Mouse (Mus musculus) E14TG2a.4 (cell line): ENCODE results near the gene Sntg2.

ENCODE experiments used
- H3K27me3 ChIP-seq: 2 replicates; pipeline ENCODE4 v1.6.1; 2014; ENCODE audit warnings: low read length, control low read depth; ENCODE audit not compliant: insufficient read depth
- H3K36me3 ChIP-seq: 2 replicates; pipeline ENCODE4 v1.6.1; 2014; ENCODE audit warnings: low read length, control low read depth; ENCODE audit not compliant: insufficient read depth
- H3K4me1 ChIP-seq: replicated peaks from 2 replicates; pipeline ENCODE4 v1.6.1; 2014; ENCODE audit warnings: low read depth, low read length, control low read depth
- H3K4me3 ChIP-seq: replicated peaks from 2 replicates; pipeline ENCODE4 v1.5.1; 2014; ENCODE audit warnings: mild to moderate bottlenecking, low read length
- H3K9me3 ChIP-seq: 2 replicates; pipeline ENCODE4 v1.6.1; 2014; ENCODE audit warnings: low read length, control low read depth
- CTCF ChIP-seq: conservative IDR thresholded peaks from 2 replicates; pipeline ENCODE4 v1.5.1; 2014; ENCODE audit warnings: low read length
- NANOG ChIP-seq: IDR thresholded peaks from 2 replicates; pipeline ENCODE4 v1.6.1; 2014; ENCODE audit warnings: borderline replicate concordance, low read length, mixed read lengths
- POU5F1 ChIP-seq: IDR thresholded peaks from 2 replicates; pipeline ENCODE4 v1.6.1; 2014; ENCODE audit warnings: low read length, borderline replicate concordance

Sntg2 gene

DNA sequence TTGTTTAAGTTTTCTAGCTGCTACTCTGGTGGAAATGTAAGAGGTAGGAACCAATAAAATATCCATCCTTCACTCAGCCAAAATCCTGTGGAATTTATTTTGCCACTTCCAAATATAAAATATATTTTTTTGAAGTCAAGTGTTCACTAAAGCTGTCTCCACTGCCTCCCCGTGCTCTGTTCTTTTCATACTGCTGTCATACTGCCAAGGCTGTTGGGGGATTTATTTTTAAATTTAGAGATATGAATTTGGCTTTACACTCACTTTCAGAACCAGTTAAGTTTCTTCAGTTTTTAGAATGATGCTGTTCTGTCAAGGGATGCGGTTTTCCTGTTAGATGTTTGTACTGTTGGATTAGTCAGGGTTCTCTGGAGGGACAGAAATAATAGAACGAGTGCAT lies 204.7 kb downstream of the Sntg2 start:
- Histone ChIP-seq H3K9me3 (no peaks in the 10 kb centered on the region), H3K27me3 (no peaks in the 10 kb centered on the region), H3K4me1 (no peaks in the 10 kb centered on the region), H3K4me3 (no peak overlapping the region), H3K36me3 (no peaks in the 10 kb centered on the region)
- TF ChIP-seq POU5F1 (no peak), NANOG (no peak), CTCF (no peak)

DNA sequence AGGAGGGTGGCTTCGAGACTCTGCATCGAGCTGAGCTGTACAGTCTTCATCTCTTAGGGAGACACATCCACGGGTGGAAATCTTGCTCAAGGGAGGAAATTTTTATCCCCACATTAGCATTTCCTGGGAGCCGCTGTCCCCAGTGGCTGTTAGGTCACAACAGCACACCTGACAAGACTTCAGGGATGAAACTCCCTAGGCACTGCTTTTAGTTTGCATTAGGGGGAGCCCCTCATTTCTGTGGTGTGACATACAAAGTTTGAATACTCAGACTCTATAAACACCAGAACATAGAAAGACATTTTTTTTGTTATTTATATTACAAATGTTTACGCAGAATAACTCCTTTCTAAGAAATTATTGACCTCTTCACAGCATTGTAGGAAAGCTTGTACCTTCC lies 208.6 kb downstream of the Sntg2 start:
- H3K27me3 ChIP-seq: no peaks in the 10 kb centered on the region
- H3K36me3 ChIP-seq: no peaks in the 10 kb centered on the region
- H3K9me3 ChIP-seq: no peaks in the 10 kb centered on the region
- no peaks in the 10 kb centered on the region for H3K4me1 ChIP-seq
- H3K4me3 ChIP-seq: no peak overlapping the region
- TF ChIP-seq POU5F1 (no peak), CTCF (no peak), NANOG (no peak)

GRCm38 (mm10) chr12:30164005-30164404 lies 209.2 kb downstream of the Sntg2 start:
- Histone ChIP-seq H3K4me1 (no peaks in the 10 kb centered on the region), H3K27me3 (no peaks in the 10 kb centered on the region), H3K9me3 (no peaks in the 10 kb centered on the region), H3K4me3 (no peak overlapping the region), H3K36me3 (no peaks in the 10 kb centered on the region)
- no peak for TF ChIP-seq NANOG
- no peak for TF ChIP-seq POU5F1
- TF ChIP-seq CTCF: no peak

DNA sequence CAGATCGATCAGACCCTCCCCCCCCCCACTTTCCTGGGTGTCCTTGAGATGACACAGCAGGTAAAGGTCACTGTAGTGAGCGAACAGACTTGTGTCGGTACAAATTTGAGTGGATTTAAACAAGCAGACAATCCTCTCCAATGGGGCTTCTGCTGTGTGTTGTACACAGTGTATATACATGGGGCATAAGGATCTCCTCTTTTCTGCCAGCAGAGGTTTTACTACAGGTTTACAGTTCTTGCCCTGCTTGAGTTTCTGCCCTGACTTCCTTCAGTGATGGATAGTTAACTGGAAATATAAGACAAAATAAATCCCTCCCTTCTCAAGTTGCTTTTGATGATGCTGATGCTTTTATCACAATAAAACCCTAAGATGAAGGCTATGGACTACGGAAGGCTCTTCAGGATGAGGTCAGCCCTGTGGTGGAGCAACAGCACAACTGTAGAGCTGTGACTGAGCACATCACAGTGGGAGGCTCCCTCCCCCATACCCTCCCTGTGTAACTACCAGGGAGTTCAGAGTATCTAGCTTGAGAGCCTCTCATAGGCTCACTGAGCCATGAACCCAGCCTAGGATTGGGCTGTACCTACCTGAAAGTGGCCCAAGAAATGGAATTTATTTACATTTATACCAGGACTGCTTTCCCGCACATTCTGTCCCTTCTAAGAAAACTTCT lies 211.3 kb downstream of the Sntg2 start:
- Histone ChIP-seq H3K9me3 (no peaks in the 10 kb centered on the region), H3K27me3 (no peaks in the 10 kb centered on the region), H3K4me3 (no peak overlapping the region), H3K4me1 (no peaks in the 10 kb centered on the region), H3K36me3 (no peaks in the 10 kb centered on the region)
- TF ChIP-seq POU5F1: no peak
- no peak for TF ChIP-seq CTCF
- no peak for TF ChIP-seq NANOG

- no peaks in the 10 kb centered on the region for H3K27me3 ChIP-seq
- H3K36me3 ChIP-seq: no peaks in the 10 kb centered on the region
- TF ChIP-seq CTCF: no peak
- no peak for TF ChIP-seq NANOG
- no peaks in the 10 kb centered on the region for H3K9me3 ChIP-seq
- H3K4me1 ChIP-seq: no peaks in the 10 kb centered on the region
- H3K4me3 ChIP-seq: no peak overlapping the region
Observed at GRCm38 (mm10) chr12:30160475-30160874, 212.7 kb downstream of the Sntg2 start.

- H3K27me3 ChIP-seq: no peaks in the 10 kb centered on the region
- H3K4me3 ChIP-seq: no peak overlapping the region
- H3K4me1 ChIP-seq: no peaks in the 10 kb centered on the region
- TF ChIP-seq CTCF (no peak), POU5F1 (no peak), NANOG (no peak)
- H3K9me3 ChIP-seq: no peaks in the 10 kb centered on the region
- H3K36me3 ChIP-seq: no peaks in the 10 kb centered on the region
Observed at GRCm38 (mm10) chr12:30159788-30160187, 213.4 kb downstream of the Sntg2 start.

GRCm38 (mm10) chr12:30154079-30154673 lies 219.0 kb downstream of the Sntg2 start:
- no peaks in the 10 kb centered on the region for H3K27me3 ChIP-seq
- no peak for TF ChIP-seq NANOG
- no peak for TF ChIP-seq POU5F1
- no peak for TF ChIP-seq CTCF
- no peaks in the 10 kb centered on the region for H3K9me3 ChIP-seq
- H3K36me3 ChIP-seq: no peaks in the 10 kb centered on the region
- no peak overlapping the region for H3K4me3 ChIP-seq
- no peaks in the 10 kb centered on the region for H3K4me1 ChIP-seq

GRCm38 (mm10) chr12:30142085-30142484 lies 231.1 kb downstream of the Sntg2 start:
- no peaks in the 10 kb centered on the region for H3K4me1 ChIP-seq
- no peak for TF ChIP-seq POU5F1
- TF ChIP-seq CTCF: no peak
- no peak for TF ChIP-seq NANOG
- no peaks in the 10 kb centered on the region for H3K36me3 ChIP-seq
- no peak overlapping the region for H3K4me3 ChIP-seq
- no peaks in the 10 kb centered on the region for H3K27me3 ChIP-seq
- H3K9me3 ChIP-seq: no peaks in the 10 kb centered on the region

GRCm38 (mm10) chr12:30132524-30132923 lies 240.7 kb downstream of the Sntg2 start, which contains the start of gene Tpo:
Gene Tpo (minus strand): TSS chr12:30132624.
- H3K4me1 ChIP-seq: no peaks in the 10 kb centered on the region
- TF ChIP-seq CTCF: no peak
- TF ChIP-seq NANOG: no peak
- no peak for TF ChIP-seq POU5F1
- H3K4me3 ChIP-seq: no peak within 1 kb of the TSS

More at GRCm38 (mm10) chr12:30132524-30132923, 240.7 kb downstream of the Sntg2 start, which contains the start of gene Tpo:
- Histone ChIP-seq H3K27me3 (0 out of 2 replicates have a peak, but pooled peaks cover 3% of the 10 kb centered on the region), H3K9me3 (no peaks in the 10 kb centered on the region), H3K36me3 (no peaks in the 10 kb centered on the region)
